Mouse (Mus musculus): Measurements from ENCODE around the gene Vpreb1. TPM values are rescaled to one million over a fixed set of nuclear protein-coding genes. Genes with fewer than 3 reads are reported as not detected.

Gene Vpreb1
- polyA plus RNA-seq, 1 experiment, result 0.83 TPM

- H3K4me3 ChIP-seq, result no peak overlapping the region
- H3K27me3 ChIP-seq (ENCODE audit: control insufficient read depth, insufficient read depth, insufficient read length), result no peaks in the 10 kb centered on the region
- no peaks in the 10 kb centered on the region for H3K79me2 ChIP-seq (ENCODE audit: control insufficient read depth, insufficient read depth)
- no peaks in the 10 kb centered on the region for H3K36me3 ChIP-seq (ENCODE audit: control insufficient read depth, insufficient read depth)
- H3K4me2 ChIP-seq (ENCODE audit: low read depth), result no peak overlapping the region
- H3ac ChIP-seq (ENCODE audit: control insufficient read depth, insufficient read length), result no peak overlapping the region
- no peak for TF ChIP-seq CEBPB (IDR thresholded peaks at IDR 0.05; ENCODE audit: insufficient read depth, poor library complexity, severe bottlenecking)
- no peak for TF ChIP-seq POLR2AphosphoS2 (IDR thresholded peaks at IDR 0.05; ENCODE audit: insufficient read length, low read depth)
- no peak for TF ChIP-seq TCF3 (IDR thresholded peaks at IDR 0.05; ENCODE audit: insufficient read length, low read depth)
- no peak for TF ChIP-seq USF1 (IDR thresholded peaks at IDR 0.05; ENCODE audit: low read depth)
- TF ChIP-seq SRF (IDR thresholded peaks at IDR 0.05; ENCODE audit: control insufficient read depth, insufficient read length, low read depth), result no peak
Observed at GRCm38 (mm10) chr16:16849196-16849595, 21.4 kb downstream of the Vpreb1 start.

GRCm38 (mm10) chr16:16829671-16830070 lies 41.0 kb downstream of the Vpreb1 start:
- no peak overlapping the region for H3ac ChIP-seq (ENCODE audit: control insufficient read depth, insufficient read length)
- H3K79me2 ChIP-seq (ENCODE audit: control insufficient read depth, insufficient read depth), result no peaks in the 10 kb centered on the region
- H3K36me3 ChIP-seq (ENCODE audit: control insufficient read depth, insufficient read depth), result no peaks in the 10 kb centered on the region
- TF ChIP-seq TCF3 (IDR thresholded peaks at IDR 0.05; ENCODE audit: insufficient read length, low read depth) (no peak), SRF (IDR thresholded peaks at IDR 0.05; ENCODE audit: control insufficient read depth, insufficient read length, low read depth) (no peak), MYOG (IDR thresholded peaks at IDR 0.05; ENCODE audit: control insufficient read depth in 1 of 3, insufficient read depth in 1 of 3, insufficient read length in 2 of 3, low read depth in 2 of 3) (no peak), REST (IDR thresholded peaks at IDR 0.05; ENCODE audit: insufficient read depth, insufficient read length) (no peak), POLR2A (IDR thresholded peaks at IDR 0.05; ENCODE audit: insufficient read length, low read depth) (no peak), USF1 (IDR thresholded peaks at IDR 0.05; ENCODE audit: low read depth) (no peak), MYOD1 (IDR thresholded peaks at IDR 0.05; ENCODE audit: control insufficient read depth in 1 of 3, insufficient read length in 2 of 3, low read depth in 2 of 3) (no peak), TCF12 (IDR thresholded peaks at IDR 0.05; ENCODE audit: insufficient read depth, poor library complexity, severe bottlenecking) (no peak), E2F4 (IDR thresholded peaks at IDR 0.05; ENCODE audit: insufficient read depth) (no peak), POLR2AphosphoS2 (IDR thresholded peaks at IDR 0.05; ENCODE audit: insufficient read length, low read depth) (no peak)
- H3K4me3 ChIP-seq, result no peak overlapping the region
- H3K4me2 ChIP-seq (ENCODE audit: low read depth), result no peak overlapping the region
- H3K27me3 ChIP-seq (ENCODE audit: control insufficient read depth, insufficient read depth, insufficient read length), result no peaks in the 10 kb centered on the region

GRCm38 (mm10) chr16:16828757-16829615 lies 41.7 kb downstream of the Vpreb1 start, which contains the start of gene Spag6l:
Gene Spag6l (minus strand): TSS chr16:16829456.
- Histone ChIP-seq H3K4me3 (no peak within 1 kb of the TSS), H3K36me3 (ENCODE audit: control insufficient read depth, insufficient read depth) (no peaks in the 10 kb centered on the region), H3ac (ENCODE audit: control insufficient read depth, insufficient read length) (no peak within 1 kb of the TSS), H3K79me2 (ENCODE audit: control insufficient read depth, insufficient read depth) (no peaks in the 10 kb centered on the region), H3K27me3 (ENCODE audit: control insufficient read depth, insufficient read depth, insufficient read length) (no peaks in the 10 kb centered on the region), H3K4me2 (ENCODE audit: low read depth) (peak within 1 kb of the TSS; percentile 56)
- TF ChIP-seq POLR2AphosphoS2 (IDR thresholded peaks at IDR 0.05; ENCODE audit: insufficient read length, low read depth) (no peak), MYOG (IDR thresholded peaks at IDR 0.05; ENCODE audit: control insufficient read depth in 1 of 3, insufficient read depth in 1 of 3, insufficient read length in 2 of 3, low read depth in 2 of 3) (no peak), USF1 (IDR thresholded peaks at IDR 0.05; ENCODE audit: low read depth) (no peak), SRF (IDR thresholded peaks at IDR 0.05; ENCODE audit: control insufficient read depth, insufficient read length, low read depth) (no peak), E2F4 (IDR thresholded peaks at IDR 0.05; ENCODE audit: insufficient read depth) (no peak), CEBPB (IDR thresholded peaks at IDR 0.05; ENCODE audit: insufficient read depth, poor library complexity, severe bottlenecking) (no peak), MYOD1 (IDR thresholded peaks at IDR 0.05; ENCODE audit: control insufficient read depth in 1 of 3, insufficient read length in 2 of 3, low read depth in 2 of 3) (no peak), POLR2A (IDR thresholded peaks at IDR 0.05; ENCODE audit: insufficient read length, low read depth) (no peak), TCF12 (IDR thresholded peaks at IDR 0.05; ENCODE audit: insufficient read depth, poor library complexity, severe bottlenecking) (no peak), MAX (IDR thresholded peaks at IDR 0.05; ENCODE audit: low read depth) (no peak)

GRCm38 (mm10) chr16:16826223-16826622 lies 44.4 kb downstream of the Vpreb1 start:
- Histone ChIP-seq H3K4me3 (no peak overlapping the region), H3ac (ENCODE audit: control insufficient read depth, insufficient read length) (no peak overlapping the region), H3K36me3 (ENCODE audit: control insufficient read depth, insufficient read depth) (no peaks in the 10 kb centered on the region), H3K27me3 (ENCODE audit: control insufficient read depth, insufficient read depth, insufficient read length) (no peaks in the 10 kb centered on the region), H3K79me2 (ENCODE audit: control insufficient read depth, insufficient read depth) (no peaks in the 10 kb centered on the region), H3K4me2 (ENCODE audit: low read depth) (no peak overlapping the region)
- TF ChIP-seq TCF3 (IDR thresholded peaks at IDR 0.05; ENCODE audit: insufficient read length, low read depth) (no peak), TCF12 (IDR thresholded peaks at IDR 0.05; ENCODE audit: insufficient read depth, poor library complexity, severe bottlenecking) (no peak), REST (IDR thresholded peaks at IDR 0.05; ENCODE audit: insufficient read depth, insufficient read length) (no peak), CEBPB (IDR thresholded peaks at IDR 0.05; ENCODE audit: insufficient read depth, poor library complexity, severe bottlenecking) (no peak), MAX (IDR thresholded peaks at IDR 0.05; ENCODE audit: low read depth) (no peak), POLR2A (IDR thresholded peaks at IDR 0.05; ENCODE audit: insufficient read length, low read depth) (no peak), SRF (IDR thresholded peaks at IDR 0.05; ENCODE audit: control insufficient read depth, insufficient read length, low read depth) (no peak), MYOD1 (IDR thresholded peaks at IDR 0.05; ENCODE audit: control insufficient read depth in 1 of 3, insufficient read length in 2 of 3, low read depth in 2 of 3) (no peak), E2F4 (IDR thresholded peaks at IDR 0.05; ENCODE audit: insufficient read depth) (no peak), MYOG (IDR thresholded peaks at IDR 0.05; ENCODE audit: control insufficient read depth in 1 of 3, insufficient read depth in 1 of 3, insufficient read length in 2 of 3, low read depth in 2 of 3) (no peak)

Measured in myocyte (in vitro differentiated cells).